Comparison of ENCODE assay signal across 17 mouse cellular contexts in the genomic region with DNA sequence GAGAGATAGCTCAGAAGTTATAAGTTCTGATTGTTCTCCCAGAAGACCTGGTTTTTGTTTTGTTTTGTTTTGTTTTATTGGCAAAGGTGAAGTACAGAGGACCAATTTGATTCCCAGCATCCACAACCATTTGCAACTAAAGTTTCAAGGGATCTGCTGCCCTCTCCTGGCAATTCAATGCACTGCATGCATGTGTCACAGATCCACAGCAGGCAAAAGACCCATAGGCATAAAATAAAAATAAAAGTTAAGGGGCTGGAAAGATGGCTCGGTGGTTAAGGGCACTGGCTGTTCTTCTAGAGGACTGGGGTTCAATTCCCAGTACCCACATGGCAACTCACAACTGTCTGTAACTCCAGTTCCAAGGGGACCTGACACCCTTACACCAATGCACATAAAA. TPM values are rescaled to one million over a fixed set of nuclear protein-coding genes. Genes with fewer than 3 reads are reported as not detected.
DNase-seq lines count a peak whose midpoint lies in the region; ATAC-seq and TF ChIP-seq lines count a peak whose summit lies in the region.
"Had no signal": no experiment of that assay in that cellular context is flagged by ENCODE, and none has a peak within 500 bp of the region (broad histone marks: within the 10 kb centered on the region; RNA-seq: fewer than 3 reads in every experiment).

No protein-coding gene starts in this region.

- no peak for DNase-seq in hindbrain, postnatal 0 days (ENCODE audit: low spot score)
- DNase-seq in hindbrain, embryonic 11.5 days (ENCODE audit: low spot score): no peak
- no peak for DNase-seq in midbrain, postnatal 0 days (ENCODE audit: low spot score)
- DNase-seq in MEL (ENCODE audit: low read depth, low spot score): peak; percentile 73
- DNase-seq in naive thymus-derived CD4-positive, alpha-beta T cell, adult 2 months (ENCODE audit: low read depth): peak; percentile 41
- DNase-seq: cerebellum, postnatal 36 days; kidney, postnatal 36 days; lung, postnatal 36 days; midbrain, embryonic 14.5 days had no signal

- ATAC-seq in hindbrain, postnatal 0 days: no peak
- ATAC-seq in hindbrain, embryonic 11.5 days (ENCODE audit: low FRiP score): no peak
- ATAC-seq in midbrain, postnatal 0 days (ENCODE audit: low FRiP score): no peak
- no peak for ATAC-seq in midbrain, embryonic 16.5 days
- no peak; the same call in 1 of the 2 replicates for ATAC-seq in megakaryocyte progenitor cell, adult 5-6 weeks (replicated peaks; ENCODE audit: poor library complexity)
- no peak for ATAC-seq in forebrain, embryonic 16.5 days
- ATAC-seq: forebrain, embryonic 14.5 days; hindbrain, embryonic 16.5 days had no signal

- H3K79me2 ChIP-seq in MEL (ENCODE audit: control insufficient read depth, insufficient read depth, low read length, poor library complexity): no peaks in the 10 kb centered on the region

- no peak for TF ChIP-seq EP300 in MEL (IDR thresholded peaks at IDR 0.05; ENCODE audit: low read depth in 1 of 2, low read length in 2 of 2)

- peak; percentile 80 for TF ChIP-seq RAD21 in MEL (IDR thresholded peaks at IDR 0.05; ENCODE audit: low read depth, low read length)

- 96% methylated on average over 1 of the region's 1 CpGs for WGBS in hindbrain, postnatal 0 days
- WGBS in hindbrain, embryonic 11.5 days: 79% methylated on average over 1 of the region's 1 CpGs
- WGBS in midbrain, postnatal 0 days: 69% methylated on average over 1 of the region's 1 CpGs
- WGBS in midbrain, embryonic 16.5 days: 59% methylated on average over 1 of the region's 1 CpGs
- WGBS in forebrain, embryonic 16.5 days: 83% methylated on average over 1 of the region's 1 CpGs

- H3K4me2 ChIP-seq in hindbrain, postnatal 0 days (ENCODE audit: low read depth, low read length): no peak overlapping the region
- no peak overlapping the region for H3K4me2 ChIP-seq in hindbrain, embryonic 11.5 days (replicated peaks; ENCODE audit: low read depth, low read length)
- no peak overlapping the region for H3K4me2 ChIP-seq in midbrain, postnatal 0 days (ENCODE audit: low read depth, low read length, poor library complexity, severe bottlenecking)
- H3K4me2 ChIP-seq in midbrain, embryonic 16.5 days (ENCODE audit: low read length): no peak overlapping the region
- no peak overlapping the region for H3K4me2 ChIP-seq in forebrain, embryonic 16.5 days (ENCODE audit: low read length)
- H3K4me2 ChIP-seq: embryonic facial prominence, embryonic 13.5 days; neural tube, embryonic 13.5 days had no signal

- no peak for TF ChIP-seq POLR2A in MEL (IDR thresholded peaks at IDR 0.05; ENCODE audit: control insufficient read depth in 1 of 2, insufficient read depth in 1 of 2, low read depth in 1 of 2, low read length in 2 of 2, poor library complexity in 1 of 2)

- no peak overlapping the region for H3K4me3 ChIP-seq in hindbrain, postnatal 0 days (ENCODE audit: low read length)
- no peak overlapping the region for H3K4me3 ChIP-seq in hindbrain, embryonic 11.5 days (ENCODE audit: low read depth, low read length)
- H3K4me3 ChIP-seq in midbrain, postnatal 0 days (ENCODE audit: low read depth, low read length): no peak overlapping the region
- no peak overlapping the region for H3K4me3 ChIP-seq in midbrain, embryonic 16.5 days (ENCODE audit: low read depth, low read length)
- H3K4me3 ChIP-seq in MEL (ENCODE audit: control insufficient read depth in 1 of 2, insufficient read depth in 1 of 2, low read depth in 2 of 2, low read length in 2 of 2): no peak overlapping the region
- no peak overlapping the region for H3K4me3 ChIP-seq in forebrain, embryonic 16.5 days (replicated peaks; ENCODE audit: low read length)
- H3K4me3 ChIP-seq: embryonic facial prominence, embryonic 13.5 days; neural tube, embryonic 13.5 days had no signal

- H3K36me3 ChIP-seq in hindbrain, postnatal 0 days (ENCODE audit: insufficient read depth, low read length): no peaks in the 10 kb centered on the region
- H3K36me3 ChIP-seq in hindbrain, embryonic 11.5 days (ENCODE audit: control insufficient read depth, insufficient read depth, low read length): no peaks in the 10 kb centered on the region
- no peaks in the 10 kb centered on the region for H3K36me3 ChIP-seq in midbrain, postnatal 0 days (ENCODE audit: insufficient read depth, low read length)
- H3K36me3 ChIP-seq in midbrain, embryonic 16.5 days (ENCODE audit: control insufficient read depth, insufficient read depth, low read length): no peaks in the 10 kb centered on the region
- H3K36me3 ChIP-seq in MEL (ENCODE audit: control insufficient read depth in 1 of 2, insufficient read depth in 2 of 2, low read length in 2 of 2): no peaks in the 10 kb centered on the region
- H3K36me3 ChIP-seq in forebrain, embryonic 16.5 days (ENCODE audit: control insufficient read depth, insufficient read depth): no peaks in the 10 kb centered on the region
- H3K36me3 ChIP-seq: embryonic facial prominence, embryonic 13.5 days; G1E; neural tube, embryonic 13.5 days had no signal

- no peak overlapping the region for H3K27ac ChIP-seq in hindbrain, postnatal 0 days
- no peak overlapping the region for H3K27ac ChIP-seq in hindbrain, embryonic 11.5 days (ENCODE audit: low read depth, low read length)
- H3K27ac ChIP-seq in midbrain, postnatal 0 days (ENCODE audit: low read depth, low read length): no peak overlapping the region
- H3K27ac ChIP-seq in midbrain, embryonic 16.5 days (ENCODE audit: low read length): no peak overlapping the region
- no peak overlapping the region for H3K27ac ChIP-seq in MEL (ENCODE audit: control insufficient read depth, low read depth, low read length)
- H3K27ac ChIP-seq in forebrain, embryonic 16.5 days (ENCODE audit: low read length): no peak overlapping the region
- H3K27ac ChIP-seq: embryonic facial prominence, embryonic 13.5 days; neural tube, embryonic 13.5 days had no signal

- no peaks in the 10 kb centered on the region for H3K4me1 ChIP-seq in hindbrain, postnatal 0 days (ENCODE audit: insufficient read depth, low read length)
- no peaks in the 10 kb centered on the region for H3K4me1 ChIP-seq in hindbrain, embryonic 11.5 days (replicated peaks; ENCODE audit: control insufficient read depth, insufficient read depth, low read length)
- H3K4me1 ChIP-seq in midbrain, postnatal 0 days (ENCODE audit: insufficient read depth, low read length): no peaks in the 10 kb centered on the region
- H3K4me1 ChIP-seq in midbrain, embryonic 16.5 days (ENCODE audit: control insufficient read depth, insufficient read depth, low read length): no peaks in the 10 kb centered on the region
- H3K4me1 ChIP-seq in MEL (ENCODE audit: control insufficient read depth in 1 of 2, insufficient read depth in 2 of 2, low read length in 2 of 2): no peaks in the 10 kb centered on the region
- no peaks in the 10 kb centered on the region for H3K4me1 ChIP-seq in forebrain, embryonic 16.5 days (replicated peaks; ENCODE audit: control insufficient read depth, insufficient read depth, low read length)
- H3K4me1 ChIP-seq: embryonic facial prominence, embryonic 13.5 days; neural tube, embryonic 13.5 days had no signal

- no peak overlapping the region for H3K9ac ChIP-seq in hindbrain, postnatal 0 days (replicated peaks; ENCODE audit: low read length)
- no peak overlapping the region for H3K9ac ChIP-seq in hindbrain, embryonic 11.5 days (ENCODE audit: low read depth, low read length)
- H3K9ac ChIP-seq in midbrain, postnatal 0 days (replicated peaks; ENCODE audit: low read length, poor library complexity, severe bottlenecking): no peak overlapping the region
- no peak overlapping the region for H3K9ac ChIP-seq in midbrain, embryonic 16.5 days (ENCODE audit: low read depth, low read length)
- no peak overlapping the region for H3K9ac ChIP-seq in MEL (ENCODE audit: control insufficient read depth, low read depth, low read length, poor library complexity, severe bottlenecking)
- H3K9ac ChIP-seq in forebrain, embryonic 16.5 days (replicated peaks; ENCODE audit: low read depth, low read length): no peak overlapping the region
- H3K9ac ChIP-seq: embryonic facial prominence, embryonic 13.5 days; neural tube, embryonic 13.5 days had no signal

- peak; percentile 44 for TF ChIP-seq CTCF in hindbrain, postnatal 0 days (IDR thresholded peaks at IDR 0.05; ENCODE audit: low read depth)
- TF ChIP-seq CTCF in midbrain, postnatal 0 days (IDR thresholded peaks at IDR 0.05): peak; percentile 40
- TF ChIP-seq CTCF in MEL (IDR thresholded peaks at IDR 0.05 in 2 of 3, conservative IDR thresholded peaks at IDR 0.05 in 1 of 3; ENCODE audit: control insufficient read depth in 1 of 3, insufficient read depth in 1 of 3, low read depth in 2 of 3, low read length in 3 of 3, poor library complexity in 1 of 3, severe bottlenecking in 1 of 3): peak; percentile 63 to 78 (median 69)

- H3K9me3 ChIP-seq in hindbrain, postnatal 0 days (ENCODE audit: low read length): no peaks in the 10 kb centered on the region
- H3K9me3 ChIP-seq in hindbrain, embryonic 11.5 days (ENCODE audit: control insufficient read depth, low read length): no peaks in the 10 kb centered on the region
- no peaks in the 10 kb centered on the region; the same call in 1 of the 2 replicates for H3K9me3 ChIP-seq in midbrain, postnatal 0 days (ENCODE audit: low read length)
- H3K9me3 ChIP-seq in midbrain, embryonic 16.5 days (replicated peaks; ENCODE audit: control insufficient read depth, low read length, poor library complexity, severe bottlenecking): 0 out of 2 replicates have a peak, but pooled peaks cover 5% of the 10 kb centered on the region
- H3K9me3 ChIP-seq in MEL (replicated peaks; ENCODE audit: insufficient read depth, low read length): no peaks in the 10 kb centered on the region
- peaks cover 8% of the 10 kb centered on the region; the same call in 1 of the 2 replicates for H3K9me3 ChIP-seq in forebrain, embryonic 16.5 days (ENCODE audit: control insufficient read depth, low read length)
- H3K9me3 ChIP-seq: embryonic facial prominence, embryonic 13.5 days had no signal

- H3K27me3 ChIP-seq in hindbrain, postnatal 0 days (ENCODE audit: insufficient read depth, low read length): 0 out of 2 replicates have a peak, but pooled peaks cover 4% of the 10 kb centered on the region
- H3K27me3 ChIP-seq in hindbrain, embryonic 11.5 days (ENCODE audit: control insufficient read depth, insufficient read depth, low read length): peaks cover 9% of the 10 kb centered on the region
- H3K27me3 ChIP-seq in midbrain, postnatal 0 days (ENCODE audit: insufficient read depth, low read length): no peaks in the 10 kb centered on the region; the same call in 1 of the 2 replicates
- peaks cover 6% of the 10 kb centered on the region for H3K27me3 ChIP-seq in midbrain, embryonic 16.5 days (ENCODE audit: control insufficient read depth, insufficient read depth, low read depth, low read length)
- H3K27me3 ChIP-seq in MEL (ENCODE audit: control insufficient read depth in 1 of 2, insufficient read depth in 2 of 2, low read length in 2 of 2): peaks cover 1 to 3% of the 10 kb centered on the region in 2 experiments; a peak in 1 of 4 replicates
- no peaks in the 10 kb centered on the region for H3K27me3 ChIP-seq in forebrain, embryonic 16.5 days (replicated peaks; ENCODE audit: control insufficient read depth, insufficient read depth, low read length)
- H3K27me3 ChIP-seq: embryonic facial prominence, embryonic 13.5 days had no signal

RNA-seq across cellular contexts. Expression of gene Ddx50, which starts 28.8 kb away (rescaled TPM):
- 27.5 and 34.8 TPM in 2 replicates for total RNA-seq in hindbrain, postnatal 0 days (2014; rRNA removed)
- polyA plus RNA-seq in hindbrain, postnatal 0 days (2015; fragmentation: Nextera tagmentation; extraction: Ambion mirVana): 76.8 and 77.5 TPM in 2 replicates
- polyA plus RNA-seq in hindbrain, embryonic 11.5 days (2014; fragmentation: Nextera tagmentation; extraction: Ambion mirVana): 124 and 143 TPM in 2 replicates
- total RNA-seq in midbrain, postnatal 0 days (2014; rRNA removed): 40.8 and 61.8 TPM in 2 replicates
- 71.9 and 77.0 TPM in 2 replicates for polyA plus RNA-seq in midbrain, postnatal 0 days (2015; fragmentation: Nextera tagmentation; extraction: Ambion mirVana)
- 89.4 and 96.8 TPM in 2 replicates for polyA plus RNA-seq in midbrain, embryonic 16.5 days (2015; fragmentation: Nextera tagmentation; extraction: Ambion mirVana)
- total RNA-seq in MEL (2012; rRNA removed): 48.6 and 51.8 TPM in 2 replicates
- polyA plus RNA-seq in MEL (2012; ENCODE audit: insufficient read depth in 1 of 2, insufficient read length in 2 of 2, low read depth in 1 of 2, low replicate concordance in 2 of 2, missing spikeins in 1 of 2): 10 to 100 TPM in 1 of 2 experiments, not detected in 1; 71.5 TPM
- 112 and 121 TPM in 2 replicates for total RNA-seq in megakaryocyte progenitor cell, adult 5-6 weeks (2015)
- 98.4 and 111 TPM in 2 replicates for total RNA-seq in megakaryocyte progenitor cell, adult 5-6 weeks (2017)
- polyA plus RNA-seq in forebrain, embryonic 16.5 days (2015; fragmentation: Nextera tagmentation; extraction: Ambion mirVana): 104 and 109 TPM in 2 replicates

RNA-seq across cellular contexts. Expression of gene Stox1, which starts 46.1 kb away (rescaled TPM):
- total RNA-seq in hindbrain, postnatal 0 days (2014; rRNA removed): 3.9 and 5.2 TPM in 2 replicates
- 3.6 and 4.8 TPM in 2 replicates for polyA plus RNA-seq in hindbrain, postnatal 0 days (2015; fragmentation: Nextera tagmentation; extraction: Ambion mirVana)
- 2.0 and 2.7 TPM in 2 replicates for polyA plus RNA-seq in hindbrain, embryonic 11.5 days (2014; fragmentation: Nextera tagmentation; extraction: Ambion mirVana)
- total RNA-seq in midbrain, postnatal 0 days (2014; rRNA removed): 6.7 TPM in 2 replicates
- polyA plus RNA-seq in midbrain, postnatal 0 days (2015; fragmentation: Nextera tagmentation; extraction: Ambion mirVana): 6.2 and 6.3 TPM in 2 replicates
- 3.5 and 5.4 TPM in 2 replicates for polyA plus RNA-seq in midbrain, embryonic 16.5 days (2015; fragmentation: Nextera tagmentation; extraction: Ambion mirVana)
- not detected in 2 replicates for total RNA-seq in MEL (2012; rRNA removed)
- polyA plus RNA-seq in MEL (2012; ENCODE audit: insufficient read depth in 1 of 2, insufficient read length in 2 of 2, low read depth in 1 of 2, low replicate concordance in 2 of 2, missing spikeins in 1 of 2): not detected
- 0.90 and 0.99 TPM in 2 replicates for total RNA-seq in megakaryocyte progenitor cell, adult 5-6 weeks (2015)
- total RNA-seq in megakaryocyte progenitor cell, adult 5-6 weeks (2017): 0.81 and 1.00 TPM in 2 replicates
- 3.0 and 3.3 TPM in 2 replicates for polyA plus RNA-seq in forebrain, embryonic 16.5 days (2015; fragmentation: Nextera tagmentation; extraction: Ambion mirVana)
- polyA plus RNA-seq: G1E had no signal

Comparison
In these comparisons a context has a peak if more than half of its experiments do, and no peak if none do; other contexts are left out.
1. DNase-seq: peak in MEL (single experiment) and naive thymus-derived CD4-positive, alpha-beta T cell, adult 2 months (single experiment); none in hindbrain, postnatal 0 days (single experiment), hindbrain, embryonic 11.5 days (single experiment) and midbrain, postnatal 0 days (single experiment).
2. Peak in every context shown above with its lines, with median percentiles within 50 percentile points of each other: CTCF ChIP-seq.